Mouse (Mus musculus): ENCODE measurements around the gene Hip1r. TPM values are rescaled to one million over a fixed set of nuclear protein-coding genes. Genes with fewer than 3 reads are reported as not detected.

Gene Hip1r
- polyA plus RNA-seq, 1 experiment = 10.5 TPM

DNA sequence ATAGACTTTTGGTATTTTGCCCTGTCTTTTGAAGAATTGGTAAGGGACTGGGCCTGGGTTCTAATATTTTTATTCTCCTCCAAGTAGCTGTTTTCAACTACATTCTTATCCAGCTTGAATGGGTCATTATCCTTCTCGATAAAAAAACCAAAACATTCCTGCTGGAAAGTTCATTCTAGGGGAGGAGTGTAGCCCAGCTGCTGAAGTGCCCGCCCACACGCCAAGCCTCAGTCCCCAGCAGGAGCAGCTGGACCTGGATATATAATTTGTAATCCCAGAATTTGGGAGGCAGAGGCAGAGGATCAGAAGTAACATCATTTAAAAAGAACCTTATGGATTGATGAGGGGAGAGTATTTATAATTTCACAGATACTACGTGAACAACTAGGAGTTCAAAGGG, 26.9 kb upstream of the Hip1r start:
- TF ChIP-seq MYOD1 (IDR thresholded peaks at IDR 0.05; ENCODE audit: control insufficient read depth in 1 of 3, insufficient read length in 2 of 3, low read depth in 2 of 3) (peak in 2 of 3 experiments; percentile 48 to 52), MYOG (IDR thresholded peaks at IDR 0.05; ENCODE audit: control insufficient read depth in 1 of 3, insufficient read depth in 1 of 3, insufficient read length in 2 of 3, low read depth in 2 of 3) (no peak)
- Histone ChIP-seq H3K4me2 (ENCODE audit: low read depth) (no peak overlapping the region), H3ac (ENCODE audit: control insufficient read depth, insufficient read length) (no peak overlapping the region), H3K79me2 (ENCODE audit: control insufficient read depth, insufficient read depth) (no peaks in the 10 kb centered on the region), H3K36me3 (ENCODE audit: control insufficient read depth, insufficient read depth) (no peaks in the 10 kb centered on the region), H3K4me3 (no peak overlapping the region), H3K27me3 (ENCODE audit: control insufficient read depth, insufficient read depth, insufficient read length) (no peaks in the 10 kb centered on the region)

DNA sequence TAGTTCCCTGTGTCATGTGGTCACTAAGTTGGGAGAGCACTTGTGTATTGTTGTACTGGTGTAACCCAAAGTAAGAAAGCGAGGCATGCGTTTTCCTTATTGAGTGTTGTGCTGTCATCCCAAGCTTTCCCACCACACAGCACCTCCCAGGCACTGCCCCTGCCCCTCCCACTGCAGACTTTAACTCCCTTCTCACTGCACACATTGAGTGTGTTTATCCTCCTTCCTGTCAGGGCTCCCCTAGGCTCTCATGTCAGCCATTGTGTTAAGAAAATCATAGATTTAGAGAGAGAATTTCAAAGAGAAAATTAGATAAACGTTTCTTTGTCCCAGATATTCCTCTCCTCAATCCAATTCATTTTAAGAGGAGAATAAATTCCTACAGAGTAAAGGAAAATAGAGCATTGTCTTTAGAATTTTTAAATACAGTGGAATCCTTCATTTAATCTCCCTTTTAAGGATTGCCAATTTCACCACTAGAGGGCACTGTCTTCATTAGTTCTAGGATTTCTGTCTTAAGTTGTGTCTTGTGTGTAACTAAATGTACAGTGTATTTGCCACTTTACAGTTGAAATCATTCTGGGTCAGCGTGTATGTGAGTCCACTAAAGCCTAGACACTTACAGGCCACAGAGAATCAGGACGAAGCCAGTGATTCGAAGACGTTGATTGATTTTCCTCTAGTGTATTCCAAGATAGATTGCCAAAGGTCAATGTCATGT, 26.2 kb upstream of the Hip1r start:
- no peaks in the 10 kb centered on the region for H3K27me3 ChIP-seq (ENCODE audit: control insufficient read depth, insufficient read depth, insufficient read length)
- no peaks in the 10 kb centered on the region for H3K36me3 ChIP-seq (ENCODE audit: control insufficient read depth, insufficient read depth)
- TF ChIP-seq MYOD1 (IDR thresholded peaks at IDR 0.05; ENCODE audit: control insufficient read depth in 1 of 3, insufficient read length in 2 of 3, low read depth in 2 of 3) (no peak), TCF3 (IDR thresholded peaks at IDR 0.05; ENCODE audit: insufficient read length, low read depth) (no peak), USF1 (IDR thresholded peaks at IDR 0.05; ENCODE audit: low read depth) (no peak), CEBPB (IDR thresholded peaks at IDR 0.05; ENCODE audit: insufficient read depth, poor library complexity, severe bottlenecking) (no peak), E2F4 (IDR thresholded peaks at IDR 0.05; ENCODE audit: insufficient read depth) (no peak), POLR2AphosphoS2 (IDR thresholded peaks at IDR 0.05; ENCODE audit: insufficient read length, low read depth) (no peak), POLR2A (IDR thresholded peaks at IDR 0.05; ENCODE audit: insufficient read length, low read depth) (no peak), MYOG (IDR thresholded peaks at IDR 0.05; ENCODE audit: control insufficient read depth in 1 of 3, insufficient read depth in 1 of 3, insufficient read length in 2 of 3, low read depth in 2 of 3) (no peak), MAX (IDR thresholded peaks at IDR 0.05; ENCODE audit: low read depth) (no peak), TCF12 (IDR thresholded peaks at IDR 0.05; ENCODE audit: insufficient read depth, poor library complexity, severe bottlenecking) (no peak)
- H3K4me3 ChIP-seq = no peak overlapping the region
- no peak overlapping the region for H3K4me2 ChIP-seq (ENCODE audit: low read depth)
- no peak overlapping the region for H3ac ChIP-seq (ENCODE audit: control insufficient read depth, insufficient read length)
- H3K79me2 ChIP-seq (ENCODE audit: control insufficient read depth, insufficient read depth) = no peaks in the 10 kb centered on the region

DNA sequence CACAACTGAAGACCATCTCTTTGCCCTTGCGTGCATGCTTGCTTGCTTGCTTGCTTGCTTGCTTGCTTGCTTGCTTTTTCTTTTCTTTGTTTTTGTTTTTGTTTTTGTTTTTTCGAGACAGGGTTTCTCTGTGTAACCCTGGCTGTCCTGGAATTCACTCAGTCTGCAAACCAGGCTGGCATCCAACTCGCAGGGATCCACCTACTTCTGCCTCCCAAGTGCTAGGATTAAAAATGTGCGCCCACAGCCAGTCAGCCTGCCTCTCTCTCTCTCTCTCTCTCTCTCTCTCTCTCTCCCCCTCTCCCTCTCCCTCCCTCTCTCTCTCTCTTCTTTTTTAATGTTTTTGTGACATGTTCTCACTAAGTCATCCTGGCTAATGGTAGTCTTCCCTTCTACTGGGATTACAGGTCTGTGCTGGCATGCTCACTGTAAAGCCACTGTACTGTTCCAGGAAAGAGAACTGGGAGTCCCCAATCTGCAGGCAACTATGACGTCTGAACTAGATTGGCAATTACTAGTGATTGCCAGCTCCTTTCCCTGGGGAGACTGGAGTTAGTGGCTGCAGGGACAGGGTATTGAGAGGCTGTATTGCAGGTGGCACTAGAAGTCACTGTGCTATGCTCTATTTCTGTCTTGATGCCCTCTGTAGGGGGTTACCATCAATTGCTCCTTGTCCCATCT, 20.9 kb upstream of the Hip1r start:
- Histone ChIP-seq H3K4me2 (ENCODE audit: low read depth) (no peak overlapping the region), H3K36me3 (ENCODE audit: control insufficient read depth, insufficient read depth) (no peaks in the 10 kb centered on the region), H3K27me3 (ENCODE audit: control insufficient read depth, insufficient read depth, insufficient read length) (no peaks in the 10 kb centered on the region), H3K79me2 (ENCODE audit: control insufficient read depth, insufficient read depth) (no peaks in the 10 kb centered on the region), H3ac (ENCODE audit: control insufficient read depth, insufficient read length) (no peak overlapping the region), H3K4me3 (no peak overlapping the region)
- TF ChIP-seq POLR2A (IDR thresholded peaks at IDR 0.05; ENCODE audit: insufficient read length, low read depth) (no peak), SRF (IDR thresholded peaks at IDR 0.05; ENCODE audit: control insufficient read depth, insufficient read length, low read depth) (no peak), MYOG (IDR thresholded peaks at IDR 0.05; ENCODE audit: control insufficient read depth in 1 of 3, insufficient read depth in 1 of 3, insufficient read length in 2 of 3, low read depth in 2 of 3) (no peak), TCF12 (IDR thresholded peaks at IDR 0.05; ENCODE audit: insufficient read depth, poor library complexity, severe bottlenecking) (no peak), CEBPB (IDR thresholded peaks at IDR 0.05; ENCODE audit: insufficient read depth, poor library complexity, severe bottlenecking) (no peak)

DNA sequence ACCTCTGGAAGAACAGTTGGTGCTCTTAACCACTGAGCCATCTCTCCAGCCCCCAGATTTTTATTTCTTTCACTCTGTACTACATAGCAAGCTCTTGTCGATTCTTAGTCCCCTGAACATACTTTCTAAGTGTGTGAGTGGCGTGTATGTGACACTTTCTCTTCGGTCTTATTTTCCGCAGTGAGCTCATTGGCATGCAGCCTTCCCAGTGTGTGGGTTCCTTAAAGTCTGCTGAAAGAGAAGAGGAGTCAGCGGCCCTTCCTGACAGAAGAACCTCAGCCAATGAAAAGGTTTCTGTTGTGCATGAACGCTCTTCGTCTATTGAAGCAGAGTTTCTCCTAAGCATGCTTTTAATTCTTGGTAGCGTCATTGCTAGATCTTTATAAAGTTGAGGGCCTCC, 16.2 kb upstream of the Hip1r start:
- TF ChIP-seq POLR2AphosphoS2 (IDR thresholded peaks at IDR 0.05; ENCODE audit: insufficient read length, low read depth) (no peak), E2F4 (IDR thresholded peaks at IDR 0.05; ENCODE audit: insufficient read depth) (no peak), SRF (IDR thresholded peaks at IDR 0.05; ENCODE audit: control insufficient read depth, insufficient read length, low read depth) (no peak), POLR2A (IDR thresholded peaks at IDR 0.05; ENCODE audit: insufficient read length, low read depth) (no peak)
- H3K4me2 ChIP-seq (ENCODE audit: low read depth) = no peak overlapping the region
- no peak overlapping the region for H3K4me3 ChIP-seq
- no peaks in the 10 kb centered on the region for H3K27me3 ChIP-seq (ENCODE audit: control insufficient read depth, insufficient read depth, insufficient read length)
- H3ac ChIP-seq (ENCODE audit: control insufficient read depth, insufficient read length) = no peak overlapping the region
- H3K79me2 ChIP-seq (ENCODE audit: control insufficient read depth, insufficient read depth) = no peaks in the 10 kb centered on the region
- no peaks in the 10 kb centered on the region for H3K36me3 ChIP-seq (ENCODE audit: control insufficient read depth, insufficient read depth)

DNA sequence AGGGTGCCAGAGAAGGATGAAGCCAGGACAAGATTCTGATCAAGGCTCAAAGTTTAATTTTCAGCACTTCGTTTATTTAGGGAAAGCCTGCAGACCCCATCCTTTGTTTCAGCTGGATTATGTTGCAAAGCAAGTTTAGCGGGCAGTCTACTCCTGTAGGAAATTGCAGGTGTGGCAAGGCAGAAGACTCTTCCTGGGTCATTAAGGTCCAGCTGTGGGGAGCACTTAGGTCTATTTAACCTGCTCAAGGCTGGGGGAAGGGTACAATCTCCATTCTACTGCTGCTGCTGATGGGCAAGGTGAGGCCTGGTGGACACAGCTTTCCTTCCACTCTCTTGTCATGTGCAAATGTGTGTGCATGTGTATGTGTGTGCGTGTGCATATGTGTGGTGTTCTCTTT, 14.4 kb upstream of the Hip1r start:
- Histone ChIP-seq H3ac (ENCODE audit: control insufficient read depth, insufficient read length) (no peak overlapping the region), H3K4me2 (ENCODE audit: low read depth) (no peak overlapping the region), H3K36me3 (ENCODE audit: control insufficient read depth, insufficient read depth) (no peaks in the 10 kb centered on the region), H3K79me2 (ENCODE audit: control insufficient read depth, insufficient read depth) (no peaks in the 10 kb centered on the region), H3K27me3 (ENCODE audit: control insufficient read depth, insufficient read depth, insufficient read length) (no peaks in the 10 kb centered on the region), H3K4me3 (no peak overlapping the region)
- TF ChIP-seq MYOD1 (IDR thresholded peaks at IDR 0.05; ENCODE audit: control insufficient read depth in 1 of 3, insufficient read length in 2 of 3, low read depth in 2 of 3) (no peak), MYOG (IDR thresholded peaks at IDR 0.05; ENCODE audit: control insufficient read depth in 1 of 3, insufficient read depth in 1 of 3, insufficient read length in 2 of 3, low read depth in 2 of 3) (no peak), TCF3 (IDR thresholded peaks at IDR 0.05; ENCODE audit: insufficient read length, low read depth) (no peak), USF1 (IDR thresholded peaks at IDR 0.05; ENCODE audit: low read depth) (no peak), POLR2AphosphoS2 (IDR thresholded peaks at IDR 0.05; ENCODE audit: insufficient read length, low read depth) (no peak), POLR2A (IDR thresholded peaks at IDR 0.05; ENCODE audit: insufficient read length, low read depth) (no peak)

All from myocyte (in vitro differentiated cells).